Mouse (Mus musculus) embryonic facial prominence, embryonic 13.5 days (tissue): ENCODE results near the gene Tgfb2. TPM values are rescaled to one million over a fixed set of nuclear protein-coding genes. Genes with fewer than 3 reads are reported as not detected.

Experiments used
- ATAC-seq: fragments of 200-750 bp; cut with Nextera tagmentation; 2 replicates; pipeline ENCODE4 v1.8.0; 2017; ENCODE audit warnings: low read depth; ENCODE audit not compliant: insufficient number of reproducible peaks, insufficient read depth, low FRiP score, low TSS enrichment
- H3K27ac ChIP-seq: fragments of 300-500 bp; sonication (generic); 2 replicates; pipeline ENCODE4 v1.5.1; 2015; ENCODE audit warnings: moderate library complexity, mild to moderate bottlenecking, inconsistent platforms
- H3K27me3 ChIP-seq: fragments of 300-500 bp; sonication (generic); 2 replicates; pipeline ENCODE4 v1.6.1; 2015; ENCODE audit warnings: mild to moderate bottlenecking, inconsistent platforms
- H3K36me3 ChIP-seq: fragments of 300-500 bp; sonication (generic); 2 replicates; pipeline ENCODE4 v1.6.1; 2015; ENCODE audit warnings: mild to moderate bottlenecking, inconsistent platforms
- H3K4me1 ChIP-seq: fragments of 300-500 bp; sonication (generic); 2 replicates; pipeline ENCODE4 v1.6.1; 2015; ENCODE audit warnings: inconsistent platforms
- H3K4me2 ChIP-seq: fragments of 300-500 bp; sonication (generic); 2 replicates; pipeline ENCODE4 v1.6.1; 2015; ENCODE audit warnings: moderate library complexity, mild to moderate bottlenecking, inconsistent platforms
- H3K4me3 ChIP-seq: fragments of 300-500 bp; sonication (generic); 2 replicates; pipeline ENCODE4 v1.5.1; 2015; ENCODE audit warnings: mild to moderate bottlenecking, inconsistent platforms
- H3K9ac ChIP-seq: fragments of 300-500 bp; sonication (generic); 2 replicates; pipeline ENCODE4 v1.6.1; 2015; ENCODE audit warnings: mild to moderate bottlenecking, inconsistent platforms
- H3K9me3 ChIP-seq: fragments of 300-500 bp; sonication (generic); 2 replicates; pipeline ENCODE4 v1.6.1; 2016; ENCODE audit warnings: inconsistent platforms
- WGBS: fragments of 180-500 bp; shearing (Covaris S2); methylation state at CpG from one replicate; pipeline ENCODE4 v1.1.7; 2015; ENCODE audit warnings: mixed read lengths; 5-methylcytosine and 5-hydroxymethylcytosine counted together
- polyA plus RNA-seq: library from polyadenylated mRNA; unstranded; fragments of >200 nt; fragmentation: Nextera tagmentation; extraction: Ambion mirVana; gene quantifications from 2 replicates; pipeline ENCODE4 v1.2.1, GENCODE M21; 2015

Tgfb2 gene
- polyA plus RNA-seq, 1 experiment from 2014 or later = 75.2 TPM

GRCm38 (mm10) chr1:186701206-186701905, 4.4 kb downstream of the Tgfb2 start:
- no peak for ATAC-seq
- Histone ChIP-seq H3K27ac (no peak overlapping the region), H3K27me3 (no peaks in the 10 kb centered on the region), H3K4me3 (peak overlapping the region; percentile 28), H3K9me3 (no peaks in the 10 kb centered on the region), H3K36me3 (0 out of 2 replicates have a peak, but pooled peaks cover 8% of the 10 kb centered on the region), H3K9ac (no peak overlapping the region), H3K4me2 (peak overlapping the region; percentile 81), H3K4me1 (peaks cover 29% of the 10 kb centered on the region)
- WGBS = 57% methylated on average over 8 of the region's 8 CpGs

GRCm38 (mm10) chr1:186700496-186700895, 5.3 kb downstream of the Tgfb2 start:
- WGBS = 70% methylated on average over 3 of the region's 3 CpGs
- Histone ChIP-seq H3K36me3 (0 out of 2 replicates have a peak, but pooled peaks cover 8% of the 10 kb centered on the region), H3K9ac (no peak overlapping the region), H3K27ac (no peak overlapping the region), H3K9me3 (no peaks in the 10 kb centered on the region), H3K4me3 (peak overlapping the region; percentile 16), H3K4me2 (peak overlapping the region; percentile 81), H3K27me3 (no peaks in the 10 kb centered on the region), H3K4me1 (peaks cover 32% of the 10 kb centered on the region)
- ATAC-seq = no peak

- H3K27me3 ChIP-seq = no peaks in the 10 kb centered on the region
- 0 out of 2 replicates have a peak, but pooled peaks cover 8% of the 10 kb centered on the region for H3K36me3 ChIP-seq
- H3K4me3 ChIP-seq = no peak overlapping the region
- H3K9ac ChIP-seq = no peak overlapping the region
- H3K27ac ChIP-seq = no peak overlapping the region
- ATAC-seq = no peak
- WGBS = 72% methylated on average over 15 of the region's 15 CpGs
- H3K9me3 ChIP-seq = no peaks in the 10 kb centered on the region
- peaks cover 43% of the 10 kb centered on the region for H3K4me1 ChIP-seq
- H3K4me2 ChIP-seq = no peak overlapping the region
Measured at GRCm38 (mm10) chr1:186698583-186699338, 7.0 kb downstream of the Tgfb2 start.

DNA sequence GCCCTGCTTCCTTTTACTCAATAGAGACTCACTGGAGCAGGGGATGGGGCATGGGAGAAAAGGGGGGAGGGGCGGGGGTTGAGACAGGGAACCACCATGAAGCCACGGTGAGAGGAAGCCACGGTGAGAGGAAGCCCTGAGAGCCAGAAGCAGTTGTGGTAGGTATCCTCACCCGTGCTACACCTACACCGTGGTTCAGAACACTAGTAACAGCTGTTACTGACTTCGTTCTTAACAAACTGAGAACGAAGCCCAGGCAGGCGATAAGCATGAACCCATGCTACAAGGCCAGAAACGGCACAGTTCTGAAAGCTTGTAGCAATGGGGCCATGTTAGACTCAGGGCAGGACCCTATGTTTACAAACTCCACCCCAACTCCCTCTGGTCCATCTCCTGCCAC, 9.6 kb downstream of the Tgfb2 start:
- ATAC-seq = no peak
- peaks cover 41% of the 10 kb centered on the region for H3K4me1 ChIP-seq
- H3K27ac ChIP-seq = peak overlapping the region; percentile 79
- peak overlapping the region; percentile 15; the same call in 1 of the 2 replicates for H3K4me2 ChIP-seq
- 84% methylated on average over 9 of the region's 9 CpGs for WGBS
- peaks cover 13% of the 10 kb centered on the region; the same call in 1 of the 2 replicates for H3K36me3 ChIP-seq
- H3K27me3 ChIP-seq = no peaks in the 10 kb centered on the region
- 0 out of 2 replicates have a peak overlapping the region, but pooled peaks have one; percentile 12 for H3K9ac ChIP-seq
- no peak overlapping the region for H3K4me3 ChIP-seq
- no peaks in the 10 kb centered on the region for H3K9me3 ChIP-seq

- peaks cover 46% of the 10 kb centered on the region for H3K4me1 ChIP-seq
- no peak for ATAC-seq
- H3K4me3 ChIP-seq = no peak overlapping the region
- H3K4me2 ChIP-seq = no peak overlapping the region
- H3K36me3 ChIP-seq = peaks cover 13% of the 10 kb centered on the region; the same call in 1 of the 2 replicates
- H3K9ac ChIP-seq = no peak overlapping the region; the same call in 1 of the 2 replicates
- H3K27ac ChIP-seq = peak overlapping the region; percentile 79
- no peaks in the 10 kb centered on the region for H3K27me3 ChIP-seq
- H3K9me3 ChIP-seq = no peaks in the 10 kb centered on the region
- 33% methylated on average over 4 of the region's 4 CpGs for WGBS
Measured at GRCm38 (mm10) chr1:186695361-186695760, 10.4 kb downstream of the Tgfb2 start.

GRCm38 (mm10) chr1:186692370-186692769, 13.4 kb downstream of the Tgfb2 start:
- no peak overlapping the region for H3K9ac ChIP-seq
- H3K4me3 ChIP-seq = no peak overlapping the region
- H3K9me3 ChIP-seq = no peaks in the 10 kb centered on the region
- peaks cover 4% of the 10 kb centered on the region; the same call in 1 of the 2 replicates for H3K36me3 ChIP-seq
- no peak for ATAC-seq
- no peak overlapping the region for H3K4me2 ChIP-seq
- peaks cover 48% of the 10 kb centered on the region for H3K4me1 ChIP-seq
- WGBS = 88% methylated on average over 4 of the region's 4 CpGs
- no peaks in the 10 kb centered on the region for H3K27me3 ChIP-seq
- H3K27ac ChIP-seq = no peak overlapping the region

DNA sequence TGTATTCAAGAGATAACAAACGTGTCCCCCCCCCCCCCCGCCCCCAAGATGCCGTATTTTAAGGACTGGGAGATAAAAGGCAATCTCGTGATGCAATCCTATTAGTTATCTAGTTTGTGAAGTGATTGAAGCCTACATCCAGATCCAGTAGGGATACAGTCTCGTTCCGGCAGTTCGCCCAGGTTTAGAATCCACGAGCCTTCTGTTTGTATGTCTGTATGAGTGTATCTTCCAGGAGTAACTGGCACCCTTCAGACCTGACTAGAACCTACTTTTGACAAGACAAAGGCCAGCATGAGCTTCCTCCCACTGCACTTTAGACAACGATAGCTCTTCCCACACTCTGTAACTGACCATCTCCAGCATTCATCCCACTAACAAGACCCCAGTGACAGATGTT, 14.1 kb downstream of the Tgfb2 start:
- Histone ChIP-seq H3K27me3 (no peaks in the 10 kb centered on the region), H3K4me3 (no peak overlapping the region), H3K27ac (no peak overlapping the region), H3K9me3 (no peaks in the 10 kb centered on the region), H3K4me2 (no peak overlapping the region), H3K9ac (no peak overlapping the region), H3K36me3 (peaks cover 4% of the 10 kb centered on the region; the same call in 1 of the 2 replicates), H3K4me1 (peaks cover 44% of the 10 kb centered on the region)
- WGBS = 81% methylated on average over 9 of the region's 9 CpGs
- ATAC-seq = no peak

- no peaks in the 10 kb centered on the region for H3K27me3 ChIP-seq
- no peak overlapping the region for H3K27ac ChIP-seq
- H3K36me3 ChIP-seq = no peaks in the 10 kb centered on the region
- no peak for ATAC-seq
- no peaks in the 10 kb centered on the region for H3K9me3 ChIP-seq
- H3K9ac ChIP-seq = no peak overlapping the region
- H3K4me3 ChIP-seq = no peak overlapping the region
- 93% methylated on average over 3 of the region's 3 CpGs for WGBS
- no peak overlapping the region for H3K4me2 ChIP-seq
- peaks cover 23% of the 10 kb centered on the region; the same call in 1 of the 2 replicates for H3K4me1 ChIP-seq
Measured at GRCm38 (mm10) chr1:186684041-186684440, 21.7 kb downstream of the Tgfb2 start.

DNA sequence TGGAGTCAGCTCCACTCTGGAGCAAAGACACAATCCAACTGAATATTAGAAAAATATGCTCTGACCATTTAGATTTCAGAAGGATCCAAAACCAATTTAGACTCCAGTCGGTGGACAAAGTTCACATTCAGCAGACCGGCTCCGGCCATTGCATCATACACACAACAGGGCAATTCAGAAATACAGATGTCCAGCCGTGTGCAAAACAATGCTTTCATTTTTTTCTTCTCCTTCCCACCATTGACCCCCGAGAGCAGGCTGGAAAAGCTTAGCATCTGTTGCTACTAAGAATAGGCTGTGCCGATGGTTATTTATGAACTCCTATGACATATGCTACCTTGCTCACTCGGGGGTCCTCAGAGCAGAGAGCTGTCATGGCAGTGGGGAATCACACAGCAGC, 23.2 kb downstream of the Tgfb2 start:
- WGBS = 35% methylated on average over 7 of the region's 7 CpGs
- Histone ChIP-seq H3K36me3 (no peaks in the 10 kb centered on the region), H3K4me2 (no peak overlapping the region), H3K4me1 (peaks cover 20% of the 10 kb centered on the region; the same call in 1 of the 2 replicates), H3K4me3 (no peak overlapping the region), H3K9me3 (no peaks in the 10 kb centered on the region), H3K9ac (no peak overlapping the region), H3K27ac (peak overlapping the region; percentile 5; the same call in 1 of the 2 replicates), H3K27me3 (no peaks in the 10 kb centered on the region)
- no peak for ATAC-seq

- Histone ChIP-seq H3K9ac (no peak overlapping the region), H3K4me2 (no peak overlapping the region), H3K4me1 (peaks cover 47% of the 10 kb centered on the region), H3K27ac (no peak overlapping the region), H3K4me3 (no peak overlapping the region), H3K9me3 (no peaks in the 10 kb centered on the region), H3K27me3 (no peaks in the 10 kb centered on the region), H3K36me3 (0 out of 2 replicates have a peak, but pooled peaks cover 8% of the 10 kb centered on the region)
- 86% methylated on average over 12 of the region's 12 CpGs for WGBS
- ATAC-seq = no peak
Measured at GRCm38 (mm10) chr1:186677614-186678013, 28.2 kb downstream of the Tgfb2 start.

- 37% methylated on average over 5 of the region's 5 CpGs for WGBS
- peaks cover 38% of the 10 kb centered on the region for H3K4me1 ChIP-seq
Measured at GRCm38 (mm10) chr1:186676199-186676598, 29.6 kb downstream of the Tgfb2 start.

More at GRCm38 (mm10) chr1:186676199-186676598, 29.6 kb downstream of the Tgfb2 start:
- H3K27ac ChIP-seq = no peak overlapping the region
- no peaks in the 10 kb centered on the region for H3K9me3 ChIP-seq
- 0 out of 2 replicates have a peak, but pooled peaks cover 12% of the 10 kb centered on the region for H3K36me3 ChIP-seq
- no peak overlapping the region for H3K4me3 ChIP-seq
- no peaks in the 10 kb centered on the region for H3K27me3 ChIP-seq
- no peak overlapping the region for H3K9ac ChIP-seq
- no peak overlapping the region for H3K4me2 ChIP-seq
- ATAC-seq = no peak
